Mouse (Mus musculus): ENCODE data around the gene Iffo1. TPM values are rescaled to one million over a fixed set of nuclear protein-coding genes. Genes with fewer than 3 reads are reported as not detected.

Iffo1 gene
- total RNA-seq, 2 experiments from 2014 or later, result 5.0 to 5.9 TPM

DNA sequence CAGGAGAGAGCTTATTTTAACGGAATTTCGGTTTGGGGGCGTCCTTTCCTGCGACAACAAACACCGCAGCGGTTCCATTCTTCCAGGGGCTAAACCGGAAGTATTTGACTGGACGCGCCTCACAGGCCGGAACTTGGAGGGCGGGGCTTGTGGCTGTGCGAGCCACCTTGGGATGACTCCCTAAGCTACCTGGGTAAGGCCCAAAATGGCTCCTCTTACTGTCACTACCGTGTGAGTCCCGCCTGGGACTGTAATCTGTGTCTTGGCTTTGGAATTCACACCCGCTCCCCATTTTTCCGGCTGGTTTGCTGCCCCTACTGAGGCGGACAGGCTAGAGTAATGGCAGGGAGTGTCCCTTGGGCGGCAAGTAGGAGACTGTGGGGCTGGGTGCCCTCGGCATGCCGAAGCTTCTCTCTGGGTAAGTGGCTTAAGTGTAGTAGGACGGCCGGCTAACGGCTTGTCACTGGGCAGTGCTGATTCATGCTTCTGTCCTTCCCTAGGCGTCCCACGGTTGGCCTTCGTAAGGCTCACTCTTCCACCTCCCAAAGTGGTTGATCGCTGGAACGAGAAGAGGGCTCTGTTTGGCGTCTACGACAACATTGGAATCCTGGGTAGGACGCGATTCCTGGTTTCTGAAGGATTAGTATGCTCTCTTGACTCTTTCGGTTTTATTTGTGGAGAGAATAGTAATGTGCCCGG lies 47.1 kb downstream of the Iffo1 start:
- peak; percentile 93 to 94 for DNase-seq

DNA sequence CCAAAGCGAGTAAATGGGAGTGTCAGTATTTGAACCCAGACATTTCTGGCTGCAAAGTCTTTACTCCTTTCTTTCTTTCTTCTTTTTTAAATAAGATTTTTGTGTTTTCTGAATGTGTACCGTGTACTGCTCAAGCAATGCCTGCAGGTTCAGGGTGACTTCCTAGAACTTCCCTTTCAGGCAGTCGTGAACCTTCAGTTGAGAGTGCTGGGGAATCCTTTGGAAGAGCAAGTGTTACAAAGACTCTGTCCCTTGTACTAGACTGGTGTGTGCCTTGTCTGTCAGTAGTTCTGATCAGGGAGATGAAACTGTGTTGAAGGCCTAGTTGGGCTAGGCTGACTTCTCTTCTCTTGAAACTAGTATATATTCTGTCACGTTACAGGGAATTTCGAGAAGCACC lies 47.8 kb downstream of the Iffo1 start:
- DNase-seq, result no peak

DNA sequence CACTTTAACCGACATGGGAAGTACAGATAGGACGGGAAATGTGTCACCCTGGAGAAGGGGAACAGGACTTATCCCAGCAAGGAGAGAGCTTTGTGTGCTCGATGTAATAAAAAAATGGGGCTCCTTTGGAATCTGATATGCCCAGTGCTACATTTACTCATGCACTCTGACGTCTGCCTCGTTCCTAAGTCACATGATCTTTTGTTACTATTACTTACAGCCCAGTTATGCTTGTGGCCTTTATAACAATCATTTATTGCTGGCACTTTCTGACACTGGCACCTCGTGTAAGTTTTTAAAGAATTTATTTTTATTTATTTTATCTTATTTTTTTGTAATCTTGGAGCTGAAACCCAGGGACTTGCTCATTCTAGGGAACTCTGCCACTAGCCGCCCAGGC lies 48.3 kb downstream of the Iffo1 start:
- no peak for DNase-seq

DNA sequence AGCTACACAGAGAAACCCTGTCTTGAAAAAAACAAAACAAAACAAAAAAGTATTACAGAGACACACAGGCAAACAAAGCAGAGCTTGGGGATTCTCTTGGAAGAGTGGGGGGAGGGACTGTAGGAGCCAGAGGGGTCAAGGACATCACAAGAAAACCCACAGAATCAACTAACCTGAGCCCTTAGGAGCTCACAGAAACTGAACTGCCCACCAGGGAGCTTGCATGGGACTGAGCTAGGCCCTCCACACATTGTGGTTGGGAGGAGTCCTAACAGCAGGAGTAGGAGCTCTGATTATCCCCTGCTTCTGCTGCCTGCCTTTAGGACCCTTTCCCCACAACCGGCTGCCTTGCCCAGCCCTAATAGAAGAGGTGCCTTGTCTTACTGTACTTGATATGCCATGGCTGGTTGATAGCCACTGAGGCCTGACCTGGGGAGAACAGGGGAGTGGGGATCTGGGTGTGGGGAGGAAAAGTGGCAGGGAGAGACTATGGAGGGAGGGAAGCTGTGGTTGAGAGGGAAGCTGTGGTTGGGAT lies 50.6 kb downstream of the Iffo1 start:
- DNase-seq, result no peak

DNA sequence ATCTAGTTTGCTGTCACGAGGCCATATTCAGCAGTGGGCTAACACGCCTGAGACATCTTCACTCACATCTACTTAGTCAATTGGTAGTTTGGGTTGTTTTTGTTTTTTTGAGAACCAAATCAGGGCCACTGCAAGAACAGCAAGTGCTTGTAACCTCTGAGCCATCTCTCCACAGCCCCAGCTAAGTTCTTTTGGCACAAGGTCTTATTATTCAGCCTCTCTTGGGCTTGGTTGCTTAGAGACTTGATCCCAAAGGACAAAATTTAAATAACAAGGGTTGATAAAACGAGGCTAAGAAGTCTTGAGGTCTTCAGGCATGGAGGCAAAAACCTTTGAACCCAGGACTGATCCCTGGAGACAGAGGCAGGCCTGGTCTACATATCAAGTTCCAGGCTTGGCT lies 51.3 kb downstream of the Iffo1 start:
- peak; percentile 21 to 59 for DNase-seq

DNA sequence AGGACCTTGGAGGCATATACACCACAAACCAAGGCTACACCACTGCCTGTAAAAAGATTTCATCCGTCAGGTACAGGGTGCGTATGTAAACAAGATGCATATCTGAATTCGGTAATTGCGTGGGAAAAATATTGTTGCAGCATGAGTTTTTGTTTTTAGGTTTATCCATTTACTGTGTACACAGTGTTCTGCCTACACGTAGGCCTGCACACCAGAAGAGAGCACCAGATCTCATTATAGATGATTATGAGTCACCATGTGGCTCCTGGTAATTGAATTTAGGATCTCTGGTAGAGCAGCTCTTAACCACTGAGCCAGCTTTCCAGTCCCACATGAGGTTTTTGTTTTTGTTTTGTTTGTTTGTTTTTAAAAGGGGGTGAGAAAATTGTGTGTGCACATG lies 52.1 kb downstream of the Iffo1 start:
- no peak for DNase-seq

DNA sequence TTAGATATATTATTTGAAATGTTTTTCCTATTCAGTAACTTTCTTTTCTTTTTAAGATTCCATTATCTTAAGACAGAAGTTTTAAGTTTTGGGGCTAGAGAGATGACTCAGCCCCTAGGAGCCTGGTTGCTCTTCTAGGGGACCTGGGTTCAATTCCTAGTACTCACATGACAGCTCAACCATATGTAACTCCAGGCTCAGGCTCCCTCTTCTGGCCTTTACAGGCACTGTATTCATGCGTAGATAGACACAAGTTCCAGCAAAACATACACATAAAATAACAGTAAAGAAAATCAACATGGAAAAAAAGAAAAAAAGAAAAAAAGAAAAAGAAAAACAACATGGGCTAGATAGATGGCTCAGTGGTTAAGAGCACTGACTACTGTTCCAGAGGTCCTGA lies 65.4 kb downstream of the Iffo1 start:
- no peak for DNase-seq

Small RNA genes within 50 kb of the gene (microRNA-seq; reads per million reads assigned to microRNA genes)
- gene Mir3098, result 2.3 to 4.9 reads per million in 2 experiments
- gene Mir7045, result 0 to 0.81 reads per million in 2 experiments

Other genes starting within 250 kb of the Iffo1 start
- under 1 TPM; 0.23 to 0.35 TPM for gene Lag3, start 233.5 kb upstream of the Iffo1 start, total RNA-seq (2021)
- gene Ptms, start 225.1 kb upstream of the Iffo1 start, total RNA-seq (2021), result 100 to 1,000 TPM; 135 to 139 TPM
- 100 to 1,000 TPM; 185 to 191 TPM for gene Mlf2, start 213.9 kb upstream of the Iffo1 start, total RNA-seq (2021)
- 100 to 1,000 TPM in 1 of 2 experiments, 10 to 100 TPM in 1; 94.3 to 102 TPM for gene Cops7a, start 179.7 kb upstream of the Iffo1 start, total RNA-seq (2021)
- gene Pianp, start 148.5 kb upstream of the Iffo1 start, total RNA-seq (2021), result under 1 TPM; 0.62 to 0.80 TPM
- 10 to 100 TPM; 20.5 to 20.6 TPM for gene Zfp384, start 136.1 kb upstream of the Iffo1 start, total RNA-seq (2021)
- gene Ing4, start 105.5 kb upstream of the Iffo1 start, total RNA-seq (2021), result 10 to 100 TPM; 22.4 to 26.6 TPM
- 1 to 10 TPM in 1 of 2 experiments, under 1 TPM in 1; 0.99 to 2.7 TPM for gene Acrbp, start 95.6 kb upstream of the Iffo1 start, total RNA-seq (2021)
- under 1 TPM; 0.25 to 0.62 TPM for gene Lpar5, start 77.3 kb upstream of the Iffo1 start, total RNA-seq (2021)
- gene Chd4, start 49.3 kb upstream of the Iffo1 start, total RNA-seq (2021), result 100 to 1,000 TPM; 105 to 111 TPM
- 10 to 100 TPM; 19.2 to 20.1 TPM for gene Nop2, start 13.3 kb upstream of the Iffo1 start, total RNA-seq (2021)
- gene Gapdh, start 21.2 kb downstream of the Iffo1 start, total RNA-seq (2021), result 1,000 to 10,000 TPM; 4,422 to 5,568 TPM
- gene Ncapd2, start 46.5 kb downstream of the Iffo1 start, total RNA-seq (2021), result 10 to 100 TPM; 12.2 to 15.6 TPM
- gene Mrpl51, start 46.6 kb downstream of the Iffo1 start, total RNA-seq (2021), result 100 to 1,000 TPM; 316 to 366 TPM
- gene Vamp1, start 70.3 kb downstream of the Iffo1 start, total RNA-seq (2021), result 1 to 10 TPM; 5.0 to 7.8 TPM
- gene Tapbpl, start 86.6 kb downstream of the Iffo1 start, total RNA-seq (2021), result 1 to 10 TPM; 5.7 to 6.1 TPM
- 1 to 10 TPM in 1 of 2 experiments, not detected in 1; 1.7 TPM for gene Cd27, start 91.8 kb downstream of the Iffo1 start, total RNA-seq (2021)
- gene Tuba3a, start 140.8 kb downstream of the Iffo1 start, total RNA-seq (2021), result not detected
- gene Ltbr, start 168.6 kb downstream of the Iffo1 start, total RNA-seq (2021), result 10 to 100 TPM; 25.0 to 28.7 TPM
- 1 to 10 TPM in 1 of 2 experiments, under 1 TPM in 1; 0.47 to 1.3 TPM for gene Scnn1a, start 175.4 kb downstream of the Iffo1 start, total RNA-seq (2021)
- gene Tnfrsf1a, start 204.1 kb downstream of the Iffo1 start, total RNA-seq (2021), result 10 to 100 TPM; 47.5 to 50.8 TPM
- gene Plekhg6, start 235.6 kb downstream of the Iffo1 start, total RNA-seq (2021), result not detected